Mouse (Mus musculus) heart, postnatal 25 days (tissue): ENCODE results near the gene Arhgap27. TPM values are rescaled to one million over a fixed set of nuclear protein-coding genes. Genes with fewer than 3 reads are reported as not detected.
A peak's percentile ranks its signal among the peaks of the same experiment; 100 is the strongest.
"Not testable (repeated sequence)": the region's sequence is repeated elsewhere in the genome, so short reads cannot be mapped to it uniquely, and the experiment has no call there.

Experiments used
- DNase-seq: peaks from one replicate; pipeline ENCODE4 v3.0.0; 2022; ENCODE audit warnings: low spot score
- intact Hi-C: fragments of 180-260 bp; cut with DNase I; formaldehyde crosslinking; loops from one replicate; pipeline ENCODE4 v1.15.1; 2025
- total RNA-seq, 2 experiments: library from RNA; stranded (reverse); gene quantifications; 2 replicates each; pipeline ENCODE4 v1.2.3; 2021

Arhgap27 gene
- total RNA-seq: 10 to 100 TPM; 13.9 to 17.8 TPM

- DNase-seq: peak; percentile 83
- intact Hi-C loops: no loop called here
Observed at GRCm38 (mm10) chr11:103363214-103364148, at the start of gene Arhgap27. TSS of gene Arhgap27 (minus strand) at chr11:103363692.

GRCm38 (mm10) chr11:103412950-103413423, 49.5 kb upstream of the Arhgap27 start:
- intact Hi-C loops: loop anchor here (5.0 to 10.0 kb wide), 2 partner anchors 36 to 248 kb away; no protein-coding TSS in a partner anchor

DNA sequence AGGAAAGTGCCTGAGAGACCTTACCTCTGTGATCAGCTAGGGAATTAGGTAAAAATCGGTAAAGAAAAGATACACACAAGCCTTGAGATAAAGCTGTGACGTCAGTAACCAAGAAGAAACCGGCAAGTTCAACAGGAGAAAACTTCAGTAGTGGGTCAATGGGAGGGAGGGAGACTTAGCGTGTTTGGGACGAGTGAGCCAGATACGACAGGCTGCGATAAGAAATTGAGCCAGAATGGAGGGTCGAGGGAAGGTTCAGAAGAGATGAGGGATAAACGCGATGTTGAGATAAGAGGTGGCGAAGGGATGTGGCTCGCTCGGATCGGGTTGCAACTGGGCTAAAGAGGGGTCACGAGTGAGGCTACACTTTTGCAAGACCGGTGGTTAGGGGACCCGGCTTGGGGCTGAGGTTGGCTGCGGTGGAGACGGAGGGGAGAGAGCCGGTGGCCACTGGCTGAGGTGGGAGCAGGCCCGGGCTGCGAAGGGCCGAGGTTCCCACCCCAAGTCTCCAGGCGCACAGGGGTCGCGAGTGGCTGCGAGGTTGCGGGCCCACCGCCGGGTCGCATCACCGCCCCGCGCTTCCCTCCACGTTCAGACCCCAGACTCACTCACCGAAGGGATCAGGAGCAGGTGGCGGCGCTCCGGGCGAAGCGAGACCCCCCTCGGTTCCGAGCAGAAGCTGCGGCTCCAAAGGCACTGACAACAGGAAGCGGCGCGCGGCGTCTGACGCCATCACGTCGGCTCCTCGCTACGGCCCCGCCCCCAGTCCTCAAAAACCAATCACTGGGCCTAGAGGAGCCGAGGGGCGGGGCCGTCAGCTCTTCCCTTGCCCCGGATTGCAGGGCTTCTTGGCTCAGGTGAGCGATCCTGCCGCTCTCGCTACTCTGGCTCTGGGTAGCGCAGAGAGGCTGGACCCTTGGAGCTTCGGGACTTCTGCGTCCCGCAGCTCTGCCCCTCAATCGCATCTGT, 48.8 kb upstream of the Arhgap27 start, which contains the start of gene Plekhm1:
Gene Plekhm1, minus strand, starts transcription at position 707 of the 969 bp plus-strand sequence.
- intact Hi-C loops: loop anchor here (5.0 to 10.0 kb wide), 2 partner anchors 35 to 247 kb away; no protein-coding TSS in a partner anchor
- peak; percentile 92 for DNase-seq

More at GRCm38 (mm10) chr11:103412950-103413423, 49.5 kb upstream of the Arhgap27 start:
- no peak for DNase-seq

DNA sequence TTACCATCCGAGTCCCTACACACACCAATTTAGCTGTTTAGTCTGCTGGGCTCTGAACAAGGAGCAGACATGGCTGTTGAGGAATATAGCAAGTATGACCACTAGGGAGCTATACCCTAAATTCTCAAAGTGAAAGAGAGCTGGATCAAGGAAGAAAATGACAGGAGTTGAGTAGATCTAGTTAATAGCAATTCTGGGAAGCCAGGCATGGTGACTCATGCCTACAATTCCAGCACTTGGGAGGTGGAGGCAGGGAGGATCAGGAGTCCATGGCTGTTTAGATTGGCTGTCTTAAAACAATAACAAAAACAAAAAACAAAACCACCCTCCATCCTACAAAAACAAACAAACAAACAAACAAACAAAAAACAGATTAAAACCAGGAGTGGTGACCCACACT, 47.8 kb upstream of the Arhgap27 start:
- intact Hi-C loops: loop anchor here (5.0 to 10.0 kb wide), 2 partner anchors 34 to 246 kb away; no protein-coding TSS in a partner anchor
- no peak for DNase-seq

DNA sequence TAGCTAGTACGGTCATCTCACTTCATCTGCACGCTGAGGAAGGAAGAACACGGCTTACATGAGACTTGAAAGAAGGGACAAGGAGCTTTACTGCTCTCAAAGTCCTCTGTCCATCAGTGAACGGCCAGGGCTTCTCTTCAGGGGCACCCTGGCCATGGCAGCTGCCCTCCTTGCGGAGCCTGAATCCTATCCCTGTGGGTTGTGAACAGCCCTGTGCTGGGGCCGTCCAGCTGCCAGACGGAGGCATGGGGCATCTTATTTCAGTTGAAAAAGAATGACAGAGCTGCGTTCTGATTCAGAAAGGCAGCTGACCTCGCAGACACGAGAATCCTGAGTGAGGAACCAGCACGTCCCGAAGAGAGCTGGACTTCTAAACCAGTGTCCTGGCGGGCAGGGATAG, 45.4 kb upstream of the Arhgap27 start:
- no peak for DNase-seq
- intact Hi-C loops: no loop called here

DNA sequence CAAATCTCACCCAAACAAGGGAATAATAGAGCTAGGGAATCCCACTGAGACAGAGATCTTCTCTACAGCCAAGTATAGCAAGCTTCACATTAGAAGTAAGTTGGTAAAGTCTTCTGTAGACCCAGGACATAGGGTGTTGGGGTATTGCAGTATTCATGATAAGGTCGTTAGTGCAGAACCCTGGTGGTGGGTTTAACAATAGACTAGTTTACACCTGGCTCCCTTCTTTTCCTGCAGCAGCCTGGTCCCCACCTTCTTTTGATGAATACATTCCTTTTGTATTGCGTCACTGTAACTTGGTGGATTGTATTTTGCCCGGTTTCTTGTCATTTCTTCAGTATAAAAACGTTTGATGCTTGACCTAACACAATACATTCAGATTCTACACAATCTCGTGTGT, 43.6 kb upstream of the Arhgap27 start:
- intact Hi-C loops, DNase-seq: not testable (repeated sequence)

- DNase-seq: no peak
Observed at GRCm38 (mm10) chr11:103406551-103406950, 43.1 kb upstream of the Arhgap27 start.

GRCm38 (mm10) chr11:103405814-103406213, 42.3 kb upstream of the Arhgap27 start:
- DNase-seq: no peak
- intact Hi-C loops: no loop called here

More at GRCm38 (mm10) chr11:103406551-103406950, 43.1 kb upstream of the Arhgap27 start:
- intact Hi-C loops: no loop called here

DNA sequence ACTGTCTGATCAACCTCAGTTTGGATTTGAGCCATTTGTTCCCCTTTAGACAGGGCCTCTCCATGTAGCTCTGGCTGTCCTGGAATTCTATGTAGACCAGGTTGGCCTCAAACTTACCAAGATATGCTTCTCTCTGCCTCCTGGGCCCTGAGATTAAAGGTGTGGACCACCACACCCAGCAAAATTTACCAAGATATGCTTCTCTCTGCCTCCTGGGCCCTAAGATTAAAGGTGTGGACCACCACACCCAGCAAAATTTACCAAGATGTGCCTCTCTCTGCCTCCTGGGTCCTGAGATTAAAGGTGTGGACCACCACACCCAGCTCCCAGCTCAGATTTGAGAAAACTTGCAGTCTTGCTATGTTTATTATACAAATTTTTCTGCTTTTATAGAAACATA, 41.1 kb upstream of the Arhgap27 start:
- intact Hi-C loops: no loop called here

GRCm38 (mm10) chr11:103403776-103404175, 40.3 kb upstream of the Arhgap27 start:
- intact Hi-C loops: no loop called here
- DNase-seq: no peak

More for the DNA sequence above, 41.1 kb upstream of the Arhgap27 start:
- no peak for DNase-seq

DNA sequence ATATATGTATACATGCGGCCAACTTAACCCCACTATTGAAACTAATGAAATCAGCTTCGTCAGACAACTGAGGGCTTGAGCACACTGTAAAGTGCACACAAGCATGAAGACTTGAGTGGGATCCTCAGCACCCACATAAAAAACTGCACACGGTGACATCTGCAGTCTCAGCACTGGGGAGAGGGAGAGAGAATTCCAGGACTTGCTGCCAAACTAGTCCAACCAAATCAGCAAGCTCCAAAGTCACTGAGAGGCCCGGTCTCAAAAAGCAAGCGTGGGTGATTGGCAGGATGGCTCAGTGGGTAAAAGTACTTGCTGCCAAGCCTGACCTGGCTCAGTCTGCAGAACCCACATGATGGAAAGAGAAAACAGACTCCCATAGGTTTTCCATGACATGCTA, 39.2 kb upstream of the Arhgap27 start:
- DNase-seq: no peak
- intact Hi-C loops: loop anchor here (1.0 kb wide), 1 partner anchor 42 kb away; no protein-coding TSS in a partner anchor

DNA sequence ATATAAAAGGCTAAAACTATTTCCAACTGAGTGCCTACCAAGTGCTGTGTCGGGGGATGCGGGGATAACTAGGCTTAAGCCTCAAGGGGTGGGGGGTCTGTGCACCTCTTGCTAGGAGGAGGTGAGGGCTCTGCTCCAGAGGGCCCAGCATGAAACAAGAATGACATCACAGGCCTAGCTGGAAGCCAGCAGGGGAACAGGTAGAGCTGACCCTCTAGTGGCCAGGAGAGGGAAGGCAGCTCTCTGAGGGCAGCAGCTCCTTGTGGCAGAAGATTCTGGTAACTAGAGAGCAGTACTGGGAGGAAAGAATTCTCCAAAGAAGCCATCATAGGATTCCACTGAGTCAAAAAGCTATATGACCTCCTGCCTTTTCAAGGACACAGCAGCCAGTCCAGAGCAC, 38.7 kb upstream of the Arhgap27 start:
- DNase-seq: no peak
- intact Hi-C loops: loop anchor here (1.0 kb wide), 1 partner anchor 42 kb away; no protein-coding TSS in a partner anchor

- no peak for DNase-seq
- intact Hi-C loops: loop anchor here (1.0 kb wide), 2 partner anchors 41 to 67 kb away; no protein-coding TSS in a partner anchor
Observed at GRCm38 (mm10) chr11:103399986-103400385, 36.5 kb upstream of the Arhgap27 start.

DNA sequence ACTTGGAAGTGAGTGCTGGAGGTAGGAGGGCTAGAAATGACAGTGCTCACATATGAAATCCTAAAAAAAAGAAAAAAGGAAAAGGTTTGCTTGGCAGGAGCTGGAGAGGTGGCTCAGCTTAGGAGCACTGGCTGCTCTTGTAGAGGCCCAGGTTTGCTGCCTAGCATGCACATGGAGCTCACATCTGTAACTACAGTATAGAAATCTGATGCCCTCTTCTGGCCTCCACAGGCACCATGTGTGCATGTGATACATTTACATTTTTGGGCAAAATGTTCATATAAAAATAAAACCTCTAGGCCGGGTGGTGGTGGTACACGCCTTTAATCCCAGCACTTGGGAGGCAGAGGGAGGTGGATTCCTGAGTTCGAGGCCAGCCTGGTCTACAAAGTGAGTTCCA, 35.6 kb upstream of the Arhgap27 start:
- DNase-seq: no peak
- intact Hi-C loops: loop anchor here (1.0 kb wide), 2 partner anchors 40 to 66 kb away; no protein-coding TSS in a partner anchor

DNA sequence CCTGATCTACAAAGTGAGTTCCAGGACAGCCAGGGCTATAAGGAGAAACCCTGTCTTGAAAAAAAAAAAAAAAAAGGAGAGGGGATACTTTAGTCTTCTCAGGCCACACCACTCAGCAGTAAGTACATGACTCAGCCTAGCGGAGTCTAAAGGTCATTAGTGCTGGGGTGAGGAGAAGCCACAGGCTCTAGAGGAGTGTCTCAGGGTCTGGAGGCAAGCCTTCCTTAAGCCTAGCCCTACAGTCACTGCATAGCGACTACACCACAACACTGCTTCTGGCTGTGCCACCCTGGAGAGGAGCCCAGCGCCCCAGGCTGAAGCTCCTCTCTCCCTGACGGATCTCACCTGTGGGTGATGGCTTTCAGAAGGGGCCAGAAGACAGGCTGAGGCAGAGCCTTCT, 33.2 kb upstream of the Arhgap27 start:
- no peak for DNase-seq
- intact Hi-C loops: no loop called here

GRCm38 (mm10) chr11:103396236-103396635, 32.7 kb upstream of the Arhgap27 start:
- no peak for DNase-seq
- intact Hi-C loops: no loop called here

DNA sequence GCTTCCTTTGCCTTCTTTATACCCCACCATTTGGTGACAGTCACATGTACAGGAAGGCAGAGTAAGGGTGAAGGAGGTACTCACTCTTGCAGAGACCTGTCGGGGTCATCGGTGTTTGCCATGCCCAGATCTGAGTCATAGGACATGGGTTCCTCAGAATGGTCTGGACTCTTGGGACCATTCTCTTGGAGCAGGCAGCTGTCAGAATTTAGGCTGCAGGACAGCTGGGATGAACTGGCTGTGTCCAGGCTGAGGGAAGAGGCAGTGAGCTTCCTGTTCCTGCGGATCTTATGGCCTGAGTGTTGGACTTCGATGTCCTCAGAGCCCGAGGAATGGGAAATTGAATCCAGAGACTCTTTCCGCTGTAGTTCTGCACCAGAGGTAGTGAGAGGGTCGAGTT, 31.1 kb upstream of the Arhgap27 start:
- intact Hi-C loops: no loop called here
- DNase-seq: no peak

DNA sequence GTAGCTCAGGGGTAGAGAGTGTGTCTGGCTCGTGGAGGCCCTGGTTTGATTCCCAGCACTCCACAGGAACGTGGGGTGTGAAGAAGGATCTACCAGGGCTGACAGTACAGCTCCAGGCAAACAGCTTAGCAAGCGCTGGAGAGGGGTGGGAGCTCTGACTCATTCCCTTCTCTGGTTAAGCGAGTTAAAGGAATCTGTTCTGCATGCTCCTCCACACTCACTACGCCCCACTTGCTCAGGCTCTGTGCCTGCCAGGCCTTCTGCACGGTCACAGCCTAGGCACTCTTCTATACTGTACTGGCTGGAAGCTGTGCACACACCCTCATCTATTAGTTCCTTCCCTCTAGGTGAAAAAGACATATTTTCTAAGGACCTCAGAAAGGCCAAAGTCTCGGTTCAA, 30.5 kb upstream of the Arhgap27 start:
- DNase-seq: no peak
- intact Hi-C loops: no loop called here

GRCm38 (mm10) chr11:103387870-103388526, 24.5 kb upstream of the Arhgap27 start:
- intact Hi-C loops: no loop called here
- no peak for DNase-seq
